Mouse (Mus musculus): ENCODE data around the gene Bmp8a. TPM values are rescaled to one million over a fixed set of nuclear protein-coding genes. Genes with fewer than 3 reads are reported as not detected.
A peak's percentile ranks its signal among the peaks of the same experiment; 100 is the strongest.

Gene Bmp8a
- 2.3 and 2.4 TPM in 2 replicates for polyA plus RNA-seq (2011; ENCODE audit: insufficient read depth, insufficient read length, low read depth, missing spikeins)

- Histone ChIP-seq H3K27ac (ENCODE audit: insufficient read depth, low read length) (no peak within 1 kb of the TSS), H3K4me1 (ENCODE audit: control insufficient read depth, insufficient read depth, low read length) (peaks cover 2% of the 10 kb centered on the region), H3K9ac (ENCODE audit: low read depth, poor library complexity, severe bottlenecking) (peak within 1 kb of the TSS; percentile 45), H3K9me3 (replicated peaks; ENCODE audit: control insufficient read depth, insufficient read depth, low read length, poor library complexity, severe bottlenecking) (no peaks in the 10 kb centered on the region), H3K27me3 (ENCODE audit: control insufficient read depth, insufficient read depth, low read length, poor library complexity, severe bottlenecking) (no peaks in the 10 kb centered on the region), H3K4me3 (ENCODE audit: low read depth, low read length) (peak within 1 kb of the TSS; percentile 80), H3K36me3 (ENCODE audit: control insufficient read depth, insufficient read depth, low read length, poor library complexity, severe bottlenecking) (no peaks in the 10 kb centered on the region)
- TF ChIP-seq POLR2A (IDR thresholded peaks at IDR 0.05; ENCODE audit: insufficient read depth, low read length) (no peak), CTCF (IDR thresholded peaks at IDR 0.05; ENCODE audit: low read depth, low read length) (no peak), EP300 (IDR thresholded peaks at IDR 0.05; ENCODE audit: insufficient read depth, low read depth, low read length) (no peak)
Measured at GRCm38 (mm10) chr4:123342642-123343470, at the start of gene Bmp8a. TSS of gene Bmp8a (minus strand) at chr4:123343252.

DNA sequence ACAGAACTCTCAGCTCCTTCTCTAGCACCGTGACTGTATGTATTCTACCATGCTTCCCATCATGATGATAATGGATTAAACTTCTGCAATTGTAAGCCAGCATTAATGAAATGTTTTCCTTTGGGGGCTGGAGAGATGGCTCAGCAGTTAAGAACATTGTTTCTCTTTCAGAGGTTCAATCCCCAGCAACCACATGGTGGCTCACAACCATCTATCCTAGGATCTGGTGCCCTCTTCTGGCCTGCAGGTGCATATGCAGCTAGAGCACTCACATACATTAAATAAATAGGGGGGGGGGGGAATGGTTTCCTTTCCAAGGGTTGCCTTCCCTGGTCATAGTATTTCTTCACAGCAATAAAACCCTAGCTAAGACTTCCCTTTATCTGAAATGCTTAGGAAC is 49.1 kb upstream of the Bmp8a start:
- no peaks in the 10 kb centered on the region for H3K4me1 ChIP-seq (ENCODE audit: control insufficient read depth, insufficient read depth, low read length)
- H3K9me3 ChIP-seq (replicated peaks; ENCODE audit: control insufficient read depth, insufficient read depth, low read length, poor library complexity, severe bottlenecking): no peaks in the 10 kb centered on the region
- TF ChIP-seq CTCF (IDR thresholded peaks at IDR 0.05; ENCODE audit: low read depth, low read length): peak; percentile 75
- TF ChIP-seq EP300 (IDR thresholded peaks at IDR 0.05; ENCODE audit: insufficient read depth, low read depth, low read length): no peak
- TF ChIP-seq POLR2A (IDR thresholded peaks at IDR 0.05; ENCODE audit: insufficient read depth, low read length): no peak
- H3K27me3 ChIP-seq (ENCODE audit: control insufficient read depth, insufficient read depth, low read length, poor library complexity, severe bottlenecking): no peaks in the 10 kb centered on the region
- H3K4me3 ChIP-seq (ENCODE audit: low read depth, low read length): no peak overlapping the region
- H3K36me3 ChIP-seq (ENCODE audit: control insufficient read depth, insufficient read depth, low read length, poor library complexity, severe bottlenecking): peaks cover 13% of the 10 kb centered on the region
- H3K9ac ChIP-seq (ENCODE audit: low read depth, poor library complexity, severe bottlenecking): no peak overlapping the region
- H3K27ac ChIP-seq (ENCODE audit: insufficient read depth, low read length): no peak overlapping the region

- H3K9me3 ChIP-seq (replicated peaks; ENCODE audit: control insufficient read depth, insufficient read depth, low read length, poor library complexity, severe bottlenecking): no peaks in the 10 kb centered on the region
- no peak overlapping the region for H3K27ac ChIP-seq (ENCODE audit: insufficient read depth, low read length)
- H3K4me1 ChIP-seq (ENCODE audit: control insufficient read depth, insufficient read depth, low read length): no peaks in the 10 kb centered on the region
- no peak overlapping the region for H3K4me3 ChIP-seq (ENCODE audit: low read depth, low read length)
- TF ChIP-seq CTCF (IDR thresholded peaks at IDR 0.05; ENCODE audit: low read depth, low read length) (no peak), EP300 (IDR thresholded peaks at IDR 0.05; ENCODE audit: insufficient read depth, low read depth, low read length) (no peak), POLR2A (IDR thresholded peaks at IDR 0.05; ENCODE audit: insufficient read depth, low read length) (no peak)
- H3K36me3 ChIP-seq (ENCODE audit: control insufficient read depth, insufficient read depth, low read length, poor library complexity, severe bottlenecking): peaks cover 50% of the 10 kb centered on the region
- H3K9ac ChIP-seq (ENCODE audit: low read depth, poor library complexity, severe bottlenecking): no peak overlapping the region
- no peaks in the 10 kb centered on the region for H3K27me3 ChIP-seq (ENCODE audit: control insufficient read depth, insufficient read depth, low read length, poor library complexity, severe bottlenecking)
Measured at GRCm38 (mm10) chr4:123385028-123385427, 42.0 kb upstream of the Bmp8a start.

DNA sequence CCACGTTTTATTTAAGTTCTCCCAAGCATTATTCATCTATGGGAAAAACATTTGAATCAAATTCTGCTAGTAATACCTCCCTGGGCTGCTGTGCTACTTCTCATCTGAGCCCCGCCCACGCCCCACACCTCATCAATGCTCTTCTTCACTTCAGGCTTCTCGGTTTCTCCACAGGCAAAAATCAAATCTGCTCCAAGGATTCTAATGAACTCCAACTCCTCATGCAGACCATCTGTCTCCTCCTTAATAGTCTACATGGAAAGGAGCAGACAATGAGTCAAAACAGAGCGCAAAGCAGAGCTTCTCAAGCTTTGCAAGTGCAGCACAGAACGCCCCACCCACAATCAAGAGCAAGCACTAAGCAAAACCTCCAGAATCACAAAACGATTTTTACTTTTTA is 40.1 kb upstream of the Bmp8a start:
- Histone ChIP-seq H3K27me3 (ENCODE audit: control insufficient read depth, insufficient read depth, low read length, poor library complexity, severe bottlenecking) (no peaks in the 10 kb centered on the region), H3K9me3 (replicated peaks; ENCODE audit: control insufficient read depth, insufficient read depth, low read length, poor library complexity, severe bottlenecking) (no peaks in the 10 kb centered on the region), H3K27ac (ENCODE audit: insufficient read depth, low read length) (no peak overlapping the region), H3K4me1 (ENCODE audit: control insufficient read depth, insufficient read depth, low read length) (no peaks in the 10 kb centered on the region), H3K4me3 (ENCODE audit: low read depth, low read length) (no peak overlapping the region), H3K9ac (ENCODE audit: low read depth, poor library complexity, severe bottlenecking) (no peak overlapping the region), H3K36me3 (ENCODE audit: control insufficient read depth, insufficient read depth, low read length, poor library complexity, severe bottlenecking) (peaks cover 55% of the 10 kb centered on the region)
- no peak for TF ChIP-seq EP300 (IDR thresholded peaks at IDR 0.05; ENCODE audit: insufficient read depth, low read depth, low read length)
- TF ChIP-seq POLR2A (IDR thresholded peaks at IDR 0.05; ENCODE audit: insufficient read depth, low read length): no peak
- TF ChIP-seq CTCF (IDR thresholded peaks at IDR 0.05; ENCODE audit: low read depth, low read length): no peak

DNA sequence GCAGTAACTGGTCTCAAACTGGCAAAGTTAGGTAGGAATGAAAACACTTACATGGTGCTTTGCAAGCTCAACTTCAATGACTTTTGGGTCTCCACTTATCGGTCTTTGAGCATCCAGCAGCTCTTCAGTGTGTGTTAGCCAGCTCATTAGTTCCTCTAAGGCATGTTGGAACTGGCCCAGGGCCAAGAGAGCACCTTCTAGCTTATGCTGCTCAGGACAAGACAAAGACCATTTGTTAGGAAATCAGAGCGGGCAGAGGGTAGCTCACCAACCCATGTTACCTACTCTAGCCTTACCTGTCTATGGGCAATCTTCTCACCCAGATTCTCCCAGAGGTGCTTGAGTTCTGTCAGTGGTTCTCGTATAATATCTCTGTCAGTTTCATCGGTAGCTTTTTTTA is 39.0 kb upstream of the Bmp8a start:
- Histone ChIP-seq H3K4me3 (ENCODE audit: low read depth, low read length) (no peak overlapping the region), H3K27me3 (ENCODE audit: control insufficient read depth, insufficient read depth, low read length, poor library complexity, severe bottlenecking) (no peaks in the 10 kb centered on the region), H3K27ac (ENCODE audit: insufficient read depth, low read length) (no peak overlapping the region), H3K4me1 (ENCODE audit: control insufficient read depth, insufficient read depth, low read length) (no peaks in the 10 kb centered on the region), H3K36me3 (ENCODE audit: control insufficient read depth, insufficient read depth, low read length, poor library complexity, severe bottlenecking) (peaks cover 57% of the 10 kb centered on the region), H3K9me3 (replicated peaks; ENCODE audit: control insufficient read depth, insufficient read depth, low read length, poor library complexity, severe bottlenecking) (no peaks in the 10 kb centered on the region), H3K9ac (ENCODE audit: low read depth, poor library complexity, severe bottlenecking) (no peak overlapping the region)
- TF ChIP-seq EP300 (IDR thresholded peaks at IDR 0.05; ENCODE audit: insufficient read depth, low read depth, low read length) (no peak), CTCF (IDR thresholded peaks at IDR 0.05; ENCODE audit: low read depth, low read length) (no peak), POLR2A (IDR thresholded peaks at IDR 0.05; ENCODE audit: insufficient read depth, low read length) (no peak)

DNA sequence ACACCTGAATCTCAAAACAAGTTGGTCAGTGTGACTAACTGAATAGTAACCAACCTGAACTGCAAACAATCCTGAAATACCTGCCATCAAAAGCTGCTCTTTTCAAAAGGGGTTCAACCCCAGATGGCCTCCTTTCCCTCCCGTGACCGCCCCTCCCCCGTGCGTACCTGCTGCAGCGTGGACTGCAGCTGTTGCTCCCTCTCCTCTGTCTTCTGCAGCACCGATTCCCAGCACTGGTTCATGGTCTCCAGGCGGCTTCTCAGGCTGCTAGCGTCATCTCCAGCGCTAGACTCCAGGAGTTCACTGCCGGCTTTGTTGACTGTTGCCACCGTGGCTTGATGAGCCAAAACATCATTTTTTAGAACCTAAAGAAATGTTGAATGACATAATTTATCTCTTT is 38.5 kb upstream of the Bmp8a start:
- Histone ChIP-seq H3K4me1 (ENCODE audit: control insufficient read depth, insufficient read depth, low read length) (no peaks in the 10 kb centered on the region), H3K4me3 (ENCODE audit: low read depth, low read length) (no peak overlapping the region), H3K27me3 (ENCODE audit: control insufficient read depth, insufficient read depth, low read length, poor library complexity, severe bottlenecking) (no peaks in the 10 kb centered on the region), H3K36me3 (ENCODE audit: control insufficient read depth, insufficient read depth, low read length, poor library complexity, severe bottlenecking) (peaks cover 61% of the 10 kb centered on the region), H3K9ac (ENCODE audit: low read depth, poor library complexity, severe bottlenecking) (no peak overlapping the region), H3K9me3 (replicated peaks; ENCODE audit: control insufficient read depth, insufficient read depth, low read length, poor library complexity, severe bottlenecking) (no peaks in the 10 kb centered on the region), H3K27ac (ENCODE audit: insufficient read depth, low read length) (no peak overlapping the region)
- TF ChIP-seq CTCF (IDR thresholded peaks at IDR 0.05; ENCODE audit: low read depth, low read length) (no peak), POLR2A (IDR thresholded peaks at IDR 0.05; ENCODE audit: insufficient read depth, low read length) (no peak), EP300 (IDR thresholded peaks at IDR 0.05; ENCODE audit: insufficient read depth, low read depth, low read length) (no peak)
